Mouse (Mus musculus) lung, adult 2 months (tissue): ENCODE data around the gene March2.

ENCODE experiments used
- CTCF ChIP-seq: fragments of 200-500 bp; IDR thresholded peaks from 2 replicates; pipeline ENCODE4 v1.5.1; 2011; ENCODE audit warnings: mild to moderate bottlenecking, low read length, control low read depth; ENCODE audit not compliant: insufficient read depth
- POLR2A ChIP-seq: fragments of 200-500 bp; IDR thresholded peaks from 2 replicates; pipeline ENCODE4 v1.6.1; 2011; ENCODE audit warnings: low read depth, mild to moderate bottlenecking, control low read depth, low read length, borderline replicate concordance; ENCODE audit errors: extremely low read depth

DNA sequence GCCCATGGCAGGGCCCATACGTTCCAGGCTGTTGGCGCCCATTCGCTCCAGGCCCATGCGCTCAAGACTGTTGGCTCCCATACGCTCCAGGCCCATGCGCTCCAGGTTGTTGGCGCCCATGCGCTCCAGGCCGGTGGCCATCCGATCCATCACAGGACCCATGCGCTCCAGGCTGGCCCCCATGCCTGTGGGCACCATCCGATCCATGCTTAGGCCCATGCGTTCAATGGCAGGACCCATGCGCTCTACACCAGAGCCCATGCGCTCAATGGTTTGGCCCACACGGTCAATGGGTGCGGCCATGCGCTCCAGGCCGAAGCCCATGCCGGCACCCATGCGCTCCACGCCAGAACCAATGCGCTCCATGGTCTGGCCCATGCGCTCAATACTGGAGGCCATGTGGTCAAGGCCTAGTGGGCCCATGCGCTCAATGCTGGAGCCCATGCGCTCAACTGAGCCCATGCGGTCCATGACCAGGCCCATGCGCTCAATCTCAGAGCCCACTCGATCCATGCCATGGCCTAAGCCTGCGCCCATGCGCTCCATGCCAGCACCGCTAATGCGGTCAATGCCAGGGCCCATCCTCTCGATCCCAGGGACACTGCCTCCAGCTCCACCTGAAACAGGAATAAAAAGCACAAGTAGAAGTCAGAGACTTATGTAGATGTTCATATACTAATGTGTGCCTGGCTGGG is 68.5 kb downstream of the March2 start:
- TF ChIP-seq CTCF = no peak
- no peak for TF ChIP-seq POLR2A
